Mouse (Mus musculus) bone marrow macrophage, adult 2 months (primary cell): ENCODE measurements around the gene Pxk. TPM values are rescaled to one million over a fixed set of nuclear protein-coding genes. Genes with fewer than 3 reads are reported as not detected.
A peak's percentile ranks its signal among the peaks of the same experiment; 100 is the strongest.

Source experiments
- H3K27ac ChIP-seq: 2 replicates; pipeline ENCODE4 v1.5.1; 2012; ENCODE audit warnings: low read depth, low read length; ENCODE audit not compliant: insufficient read depth
- H3K4me1 ChIP-seq: 2 replicates; pipeline ENCODE4 v1.6.1; 2012; ENCODE audit warnings: low read length; ENCODE audit not compliant: control insufficient read depth, insufficient read depth
- H3K4me3 ChIP-seq: 2 replicates; pipeline ENCODE4 v1.5.1; 2012; ENCODE audit warnings: mild to moderate bottlenecking, low read length, moderate library complexity; ENCODE audit not compliant: insufficient read depth
- CTCF ChIP-seq: IDR thresholded peaks from 2 replicates; pipeline ENCODE4 v1.5.1; 2012; ENCODE audit warnings: low read depth, mild to moderate bottlenecking, low read length, moderate library complexity
- POLR2A ChIP-seq: IDR thresholded peaks from 2 replicates; pipeline ENCODE4 v1.6.1; 2012; ENCODE audit warnings: mild to moderate bottlenecking, low read depth, low read length, borderline replicate concordance
- polyA plus RNA-seq: library from polyadenylated mRNA; stranded (reverse); fragments of >200 nt; gene quantifications from 2 replicates; pipeline ENCODE4 v1.2.4, GENCODE M21; 2012; ENCODE audit not compliant: missing spikeins, insufficient read depth, insufficient read length

Pxk gene
- polyA plus RNA-seq, 1 experiment, result 45.3 TPM

DNA sequence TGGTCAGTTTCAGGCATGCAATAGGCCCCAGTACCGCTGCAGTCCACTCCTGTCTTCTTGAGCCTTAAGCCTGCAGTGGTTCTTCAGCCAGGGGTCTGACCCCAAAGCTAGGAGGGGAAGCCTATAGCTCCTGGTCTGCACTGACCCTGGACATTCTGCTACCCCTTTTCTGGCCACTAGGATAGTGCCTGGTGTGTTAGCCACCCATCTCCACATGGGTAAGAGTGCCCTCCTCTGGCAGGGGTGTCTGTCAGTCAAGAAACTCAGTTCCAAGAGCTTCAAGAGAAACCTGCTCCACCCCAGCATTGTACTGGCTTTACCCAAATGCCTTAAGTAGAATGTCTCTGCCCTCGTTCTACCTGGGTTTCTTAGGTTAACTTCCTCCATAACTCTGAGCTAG lies 63.8 kb downstream of the Pxk start:
- Histone ChIP-seq H3K27ac (no peak overlapping the region), H3K4me3 (no peak overlapping the region)
- TF ChIP-seq CTCF (peak; percentile 47), POLR2A (no peak)

DNA sequence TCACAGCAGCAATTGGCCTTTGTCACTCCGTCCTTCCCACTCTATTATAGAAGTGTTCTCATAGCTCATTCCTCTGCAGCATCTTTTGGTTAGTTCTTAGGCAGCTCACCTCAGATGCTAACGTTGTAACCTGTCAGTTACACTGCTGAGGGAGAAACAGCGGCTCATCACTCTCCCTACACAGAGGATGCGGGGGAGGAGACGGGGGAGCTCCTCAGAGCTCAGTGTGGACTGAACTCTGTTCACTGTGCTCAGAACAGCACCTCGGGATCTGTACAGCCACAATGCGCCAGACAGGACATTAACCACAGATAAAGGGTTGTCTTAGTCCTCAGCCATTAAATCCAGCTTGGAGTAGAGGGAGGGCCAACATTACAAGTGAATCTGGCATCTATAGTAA lies 66.5 kb downstream of the Pxk start:
- Histone ChIP-seq H3K27ac (no peak overlapping the region), H3K4me3 (no peak overlapping the region), H3K4me1 (peaks cover 10% of the 10 kb centered on the region; the same call in 1 of the 2 replicates)
- TF ChIP-seq POLR2A, result no peak
- TF ChIP-seq CTCF, result no peak

More for the DNA sequence above, 63.8 kb downstream of the Pxk start:
- peaks cover 10% of the 10 kb centered on the region; the same call in 1 of the 2 replicates for H3K4me1 ChIP-seq

DNA sequence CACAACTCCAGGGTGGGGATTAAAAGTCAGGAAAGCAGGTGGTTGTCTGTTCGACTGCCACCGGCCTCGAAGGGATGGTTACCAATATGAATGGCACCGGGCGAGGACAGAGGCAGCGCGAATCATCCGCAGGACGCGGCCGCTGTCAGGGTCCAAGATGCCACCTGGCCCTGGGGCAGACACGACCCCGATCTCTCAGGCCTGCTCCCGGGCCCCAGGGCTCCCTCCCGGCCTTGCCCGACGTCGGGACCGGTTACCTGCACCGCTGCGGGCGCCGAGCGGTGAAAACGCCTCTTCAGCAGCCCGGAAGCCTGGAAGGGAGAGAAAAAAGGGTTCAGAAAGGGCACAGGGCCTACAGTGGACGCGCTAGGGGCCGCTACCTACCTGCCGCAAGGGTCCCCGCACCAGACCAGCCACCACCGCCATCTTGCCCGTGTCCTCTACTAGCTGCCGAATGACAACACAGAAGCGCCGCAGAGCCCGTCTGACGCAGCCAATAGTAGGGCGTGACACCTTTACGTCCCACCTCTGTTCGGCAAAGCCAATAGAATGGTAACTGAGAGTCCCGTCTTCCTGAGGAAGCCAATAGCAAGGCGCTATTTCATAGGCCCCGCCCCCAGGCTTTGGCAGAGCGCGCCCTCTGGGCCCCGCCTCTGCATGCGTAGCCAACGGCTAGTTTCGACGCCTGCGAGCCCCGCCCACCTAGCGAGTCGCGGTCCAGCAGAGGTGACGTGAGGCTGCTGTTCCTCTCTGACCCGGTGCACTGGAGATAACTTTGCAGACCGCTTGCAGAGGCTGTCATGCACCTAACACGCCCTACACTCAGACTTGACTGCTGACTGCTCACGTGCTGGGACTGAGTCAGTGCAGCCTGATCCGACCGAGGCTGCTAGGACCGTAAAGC lies 74.7 kb downstream of the Pxk start, which contains the start of gene Pdhb:
Pdhb (minus strand) TSS at position 519 of the 904 bp plus-strand sequence.
- no peak for TF ChIP-seq CTCF
- TF ChIP-seq POLR2A, result no peak
- Histone ChIP-seq H3K4me3 (peak within 1 kb of the TSS; percentile 97), H3K27ac (peak within 1 kb of the TSS; percentile 61), H3K4me1 (peaks cover 18% of the 10 kb centered on the region)

DNA sequence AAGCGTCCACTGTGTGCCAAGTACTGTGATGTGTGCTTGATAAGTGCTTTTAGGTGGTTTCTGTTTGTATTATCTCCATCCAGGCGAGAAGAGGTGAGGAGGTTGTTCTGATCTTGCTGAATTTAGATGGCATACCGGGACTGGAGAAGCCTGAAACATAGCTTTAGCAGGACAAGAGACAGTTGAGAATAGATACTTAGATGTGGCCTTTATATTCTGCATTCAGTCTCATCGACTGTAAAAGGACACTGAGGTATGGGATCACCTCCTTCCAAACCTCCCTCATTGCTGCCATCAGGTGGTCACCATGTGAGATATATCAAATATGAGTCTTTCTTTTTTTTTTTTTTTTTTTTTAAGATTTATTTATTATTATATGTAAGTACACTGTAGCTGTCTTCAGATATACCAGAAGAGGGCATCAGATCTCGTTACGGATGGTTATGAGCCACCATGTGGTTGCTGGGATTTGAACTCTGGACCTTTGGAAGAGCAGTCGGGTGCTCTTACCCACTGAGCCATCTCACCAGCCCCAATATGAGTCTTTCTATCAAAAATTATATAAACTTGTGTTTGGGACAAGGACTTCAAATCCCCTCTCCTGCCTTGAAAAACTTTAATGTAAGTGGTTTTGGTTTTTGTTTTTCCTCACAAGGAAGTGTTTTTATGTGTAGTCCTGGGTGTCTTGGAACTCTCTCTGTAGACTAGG lies 75.7 kb downstream of the Pxk start:
- peaks cover 18% of the 10 kb centered on the region for H3K4me1 ChIP-seq
- peak overlapping the region; percentile 45 for H3K27ac ChIP-seq
- H3K4me3 ChIP-seq, result peak overlapping the region; percentile 73

DNA sequence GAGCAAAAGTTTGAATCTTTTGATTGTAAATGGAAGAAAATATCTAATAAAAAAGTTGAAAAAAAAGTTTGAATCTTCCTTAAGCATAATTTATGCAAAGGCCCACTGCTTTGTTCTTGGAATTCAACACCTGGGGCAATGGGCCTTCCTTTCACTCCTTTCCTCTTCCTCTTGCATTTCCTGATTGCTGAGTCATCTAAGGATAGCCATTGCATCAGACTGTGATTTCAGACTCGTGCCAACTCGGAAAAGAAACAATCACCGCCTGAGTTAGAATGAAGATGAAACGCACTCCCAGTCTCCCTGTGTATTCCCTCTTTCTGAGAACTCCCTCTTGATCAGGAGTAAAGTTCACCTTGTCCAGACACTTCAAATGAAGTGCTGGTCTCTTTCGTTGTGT lies 76.6 kb downstream of the Pxk start:
- no peak for TF ChIP-seq CTCF
- TF ChIP-seq POLR2A, result no peak
- H3K4me1 ChIP-seq, result peaks cover 18% of the 10 kb centered on the region
- H3K27ac ChIP-seq, result no peak overlapping the region
- H3K4me3 ChIP-seq, result no peak overlapping the region

DNA sequence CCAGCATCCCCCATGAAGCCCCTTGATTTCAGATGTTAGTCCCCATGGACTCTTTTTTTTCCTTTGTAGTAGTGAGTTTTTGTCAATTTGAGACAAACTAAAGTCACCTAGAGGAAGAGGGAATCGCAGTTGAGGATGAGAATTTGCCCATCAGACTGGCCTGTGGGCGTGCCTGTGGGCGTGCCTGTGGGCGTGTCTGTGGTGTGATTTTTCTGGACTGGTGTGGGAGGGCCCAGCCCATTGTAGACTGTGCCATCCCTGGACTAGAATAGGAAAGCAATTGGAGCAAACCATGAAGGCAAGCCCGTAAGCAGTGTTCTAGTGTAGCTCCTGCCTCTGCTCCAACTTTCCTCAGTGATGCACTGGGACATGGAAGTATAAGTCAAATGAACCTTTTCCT lies 78.2 kb downstream of the Pxk start:
- TF ChIP-seq CTCF (no peak), POLR2A (no peak)
- no peak overlapping the region for H3K27ac ChIP-seq
- H3K4me3 ChIP-seq, result no peak overlapping the region
- H3K4me1 ChIP-seq, result peaks cover 18% of the 10 kb centered on the region

DNA sequence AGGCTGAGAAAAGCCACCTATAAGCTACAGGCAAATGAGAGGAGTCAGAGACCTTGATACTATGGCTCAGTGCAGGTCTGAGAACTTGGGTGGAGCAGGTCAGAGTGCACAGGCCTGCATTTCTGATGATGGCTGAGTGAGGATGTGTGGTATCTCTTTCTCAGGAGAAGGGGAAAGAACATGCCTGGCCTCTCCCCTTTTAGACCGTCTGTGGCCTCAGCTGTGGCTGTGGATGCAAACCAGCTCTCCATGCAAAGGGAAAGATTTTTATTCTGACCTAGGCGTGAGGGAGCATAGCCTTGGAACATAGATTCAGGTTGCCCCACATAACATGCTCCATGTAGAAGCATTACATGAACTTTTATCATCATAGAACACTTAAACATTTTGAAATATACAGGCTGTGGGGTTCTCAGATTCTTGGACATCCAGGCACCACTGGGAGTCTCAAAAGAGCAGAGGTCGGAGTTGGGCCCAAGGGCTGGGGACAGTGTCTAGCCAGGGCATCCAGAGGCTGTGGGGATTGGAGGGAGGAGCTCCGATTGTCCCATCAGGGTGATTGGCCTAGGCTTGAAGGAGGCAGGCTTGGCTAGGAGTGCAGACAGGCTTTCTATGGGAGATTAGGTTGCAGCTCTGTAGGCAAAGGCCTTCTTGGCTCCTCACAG lies 82.5 kb downstream of the Pxk start:
- no peak for TF ChIP-seq CTCF
- TF ChIP-seq POLR2A, result no peak
- Histone ChIP-seq H3K4me3 (no peak overlapping the region), H3K27ac (no peak overlapping the region), H3K4me1 (peaks cover 3% of the 10 kb centered on the region)

DNA sequence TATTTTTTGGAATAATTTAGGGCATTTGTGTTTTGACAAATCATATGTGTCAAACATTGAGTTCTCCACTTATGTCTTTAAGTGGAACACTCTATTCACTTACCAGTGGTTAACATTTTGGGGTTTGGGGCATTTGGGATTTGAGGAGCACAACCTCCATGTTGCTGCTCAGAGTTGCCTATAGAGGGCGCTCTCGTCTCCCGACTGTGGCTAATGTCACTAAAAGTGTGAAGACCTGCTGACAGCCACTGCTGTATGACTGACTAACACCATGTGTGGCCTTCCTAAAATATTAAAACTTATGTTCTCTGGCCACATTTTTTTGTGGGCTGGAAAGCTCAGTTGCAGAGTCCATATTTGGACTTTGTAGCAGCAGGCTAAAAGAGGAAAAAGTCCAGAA lies 85.3 kb downstream of the Pxk start:
- H3K4me1 ChIP-seq, result no peaks in the 10 kb centered on the region
- H3K4me3 ChIP-seq, result no peak overlapping the region
- H3K27ac ChIP-seq, result no peak overlapping the region
- TF ChIP-seq POLR2A, result no peak
- TF ChIP-seq CTCF, result peak; percentile 35; the same call in 1 of the 2 replicates

DNA sequence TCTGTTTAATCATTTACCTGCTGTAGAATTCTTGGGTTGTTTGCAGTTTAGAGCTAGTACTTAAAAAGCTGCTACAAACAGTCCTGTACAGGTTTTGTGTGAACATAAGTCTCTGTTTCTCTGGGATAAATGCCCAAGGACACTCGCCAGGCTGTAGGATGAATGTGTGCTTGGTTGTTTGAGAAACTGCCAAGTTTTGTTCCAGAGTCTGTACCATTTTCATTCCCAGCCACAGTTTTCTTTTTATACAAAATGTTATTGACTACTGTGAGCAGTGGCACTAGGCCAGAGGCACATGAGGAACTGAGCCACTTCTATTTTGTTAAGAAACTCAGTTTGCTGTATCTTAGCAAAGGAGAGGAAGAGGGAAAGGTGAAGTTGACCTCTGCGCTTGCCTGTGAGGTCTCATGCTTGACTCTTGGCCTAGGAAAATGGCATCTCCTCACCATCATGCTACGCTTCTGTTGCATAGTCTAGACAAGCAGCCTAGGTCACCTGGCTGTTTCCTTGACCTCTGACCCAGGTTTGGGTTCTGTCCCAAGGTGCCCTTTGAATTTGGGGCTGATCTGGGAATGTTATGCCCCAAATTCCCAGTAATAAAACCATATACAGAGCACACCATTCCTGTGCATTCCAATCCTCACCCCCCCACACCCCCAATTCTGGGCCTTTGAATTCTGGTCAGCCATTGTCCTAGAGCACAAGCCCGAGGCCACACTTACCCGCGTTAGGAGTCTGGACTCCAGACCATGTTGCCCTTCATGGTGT lies 88.5 kb downstream of the Pxk start:
- no peaks in the 10 kb centered on the region for H3K4me1 ChIP-seq
- TF ChIP-seq CTCF, result no peak
- TF ChIP-seq POLR2A, result no peak
- no peak overlapping the region for H3K4me3 ChIP-seq
- H3K27ac ChIP-seq, result no peak overlapping the region
